Mouse (Mus musculus): ENCODE measurements around the gene Fut11.
A peak's percentile ranks its signal among the peaks of the same experiment; 100 is the strongest.

Fut11 gene

GRCm38 (mm10) chr14:20694884-20695760, at the start of gene Fut11:
TSS of gene Fut11 (plus strand) at chr14:20694968.
- DNase-seq (ENCODE audit: low spot score): peak; percentile 67

GRCm38 (mm10) chr14:20645547-20645946, 49.2 kb upstream of the Fut11 start:
- no peak for DNase-seq (ENCODE audit: low spot score)

GRCm38 (mm10) chr14:20646381-20646780, 48.4 kb upstream of the Fut11 start:
- no peak for DNase-seq (ENCODE audit: low spot score)

GRCm38 (mm10) chr14:20651000-20651399, 43.8 kb upstream of the Fut11 start:
- DNase-seq (ENCODE audit: low spot score): no peak

GRCm38 (mm10) chr14:20651722-20652256, 43.0 kb upstream of the Fut11 start:
- DNase-seq (ENCODE audit: low spot score): no peak

GRCm38 (mm10) chr14:20654690-20655421, 39.9 kb upstream of the Fut11 start:
- no peak for DNase-seq (ENCODE audit: low spot score)

GRCm38 (mm10) chr14:20655731-20656130, 39.0 kb upstream of the Fut11 start:
- no peak for DNase-seq (ENCODE audit: low spot score)

GRCm38 (mm10) chr14:20656361-20656760, 38.4 kb upstream of the Fut11 start, which contains the start of gene Myoz1:
TSS of gene Myoz1 (minus strand) at chr14:20656540.
- DNase-seq (ENCODE audit: low spot score): no peak

GRCm38 (mm10) chr14:20658326-20658725, 36.4 kb upstream of the Fut11 start:
- no peak for DNase-seq (ENCODE audit: low spot score)

- DNase-seq (ENCODE audit: low spot score): no peak
These were observed 35.9 kb upstream of the Fut11 start for GRCm38 (mm10) chr14:20658902-20659301.

GRCm38 (mm10) chr14:20659687-20660086, 35.1 kb upstream of the Fut11 start:
- no peak for DNase-seq (ENCODE audit: low spot score)

GRCm38 (mm10) chr14:20660827-20661660, 33.7 kb upstream of the Fut11 start:
- DNase-seq (ENCODE audit: low spot score): peak; percentile 80

GRCm38 (mm10) chr14:20661661-20662331, 33.0 kb upstream of the Fut11 start:
- DNase-seq (ENCODE audit: low spot score): no peak

- DNase-seq (ENCODE audit: low spot score): no peak
These were observed 32.0 kb upstream of the Fut11 start for GRCm38 (mm10) chr14:20662740-20663139.

GRCm38 (mm10) chr14:20663601-20664000, 31.2 kb upstream of the Fut11 start:
- DNase-seq (ENCODE audit: low spot score): no peak

- no peak for DNase-seq (ENCODE audit: low spot score)
These were observed 30.3 kb upstream of the Fut11 start for GRCm38 (mm10) chr14:20664436-20664835.

- DNase-seq (ENCODE audit: low spot score): no peak
These were observed 27.3 kb upstream of the Fut11 start for GRCm38 (mm10) chr14:20667469-20667868.

GRCm38 (mm10) chr14:20668154-20668810, 26.5 kb upstream of the Fut11 start, which contains the start of gene Synpo2l:
TSS of gene Synpo2l (minus strand) at chr14:20668354.
- DNase-seq (ENCODE audit: low spot score): no peak

- no peak for DNase-seq (ENCODE audit: low spot score)
These were observed 21.8 kb upstream of the Fut11 start for GRCm38 (mm10) chr14:20672990-20673389.

GRCm38 (mm10) chr14:20673735-20674063, 21.1 kb upstream of the Fut11 start:
- DNase-seq (ENCODE audit: low spot score): no peak
